Mouse (Mus musculus) spleen, adult 2 months (tissue): Measurements from ENCODE around the gene Brd2. TPM values are rescaled to one million over a fixed set of nuclear protein-coding genes. Genes with fewer than 3 reads are reported as not detected.

Source experiments
- DNase-seq, 2 experiments: peaks; one replicate each; pipeline versions ENCODE4 v3.0.0 to v3.0.0-alpha.2; 2012 to 2021; ENCODE audit warnings: low spot score in 2 of 2, low read depth in 1 of 2
- H3K27ac ChIP-seq: fragments of 200-500 bp; 2 replicates; pipeline ENCODE4 v1.5.1; 2012; ENCODE audit warnings: low read length, inconsistent platforms; ENCODE audit not compliant: insufficient read depth
- H3K27me3 ChIP-seq: fragments of 200-500 bp; 2 replicates; pipeline ENCODE4 v1.6.1; 2012; ENCODE audit warnings: mild to moderate bottlenecking, moderate library complexity, low read length, inconsistent platforms; ENCODE audit not compliant: control insufficient read depth, insufficient read depth
- H3K36me3 ChIP-seq: fragments of 200-500 bp; 2 replicates; pipeline ENCODE4 v1.6.1; 2012; ENCODE audit warnings: mild to moderate bottlenecking, low read length, inconsistent platforms; ENCODE audit not compliant: control insufficient read depth, insufficient read depth
- H3K4me1 ChIP-seq: fragments of 200-500 bp; 2 replicates; pipeline ENCODE4 v1.6.1; 2011; ENCODE audit warnings: inconsistent platforms; ENCODE audit not compliant: control insufficient read depth, insufficient read depth, insufficient read length
- H3K4me3 ChIP-seq: fragments of 200-500 bp; 2 replicates; pipeline ENCODE4 v1.5.1; 2011; ENCODE audit warnings: mild to moderate bottlenecking, inconsistent platforms; ENCODE audit not compliant: insufficient read depth, insufficient read length; ENCODE audit errors: extremely low read depth
- CTCF ChIP-seq: fragments of 200-500 bp; IDR thresholded peaks from 2 replicates; pipeline ENCODE4 v1.5.1; 2011; ENCODE audit warnings: mild to moderate bottlenecking, inconsistent platforms; ENCODE audit not compliant: insufficient read depth, insufficient read length, insufficient replicate concordance; ENCODE audit errors: extremely low read depth
- POLR2A ChIP-seq: fragments of 200-500 bp; IDR thresholded peaks from 2 replicates; pipeline ENCODE4 v1.6.1; 2011; ENCODE audit warnings: low read depth, low read length, inconsistent platforms
- WGBS: fragments of 180-500 bp; shearing (Covaris S2); methylation state at CpG from one replicate; pipeline ENCODE4 v1.1.7; 2018; 5-methylcytosine and 5-hydroxymethylcytosine counted together
- polyA plus RNA-seq: library from polyadenylated mRNA; depleted of rRNA; stranded (reverse); fragments of >200 nt; gene quantifications from 2 replicates; pipeline ENCODE4 v1.2.3, GENCODE M21; 2012

Brd2 gene
- polyA plus RNA-seq, 1 experiment = 97.9 TPM

- peaks cover 29% of the 10 kb centered on the region for H3K36me3 ChIP-seq
- H3K4me3 ChIP-seq = no peak overlapping the region
- no peak for TF ChIP-seq POLR2A
- no peak for TF ChIP-seq CTCF
- WGBS = 49% methylated on average over 4 of the region's 4 CpGs
- no peak overlapping the region for H3K27ac ChIP-seq
- H3K4me1 ChIP-seq = peaks cover 11% of the 10 kb centered on the region
- no peaks in the 10 kb centered on the region for H3K27me3 ChIP-seq
- DNase-seq = no peak
Observed at GRCm38 (mm10) chr17:34141448-34141847, 19.0 kb upstream of the Brd2 start.

- Histone ChIP-seq H3K4me1 (peaks cover 11% of the 10 kb centered on the region), H3K4me3 (no peak overlapping the region)
- 70% methylated on average over 5 of the region's 5 CpGs for WGBS
Observed at GRCm38 (mm10) chr17:34140240-34140639, 17.8 kb upstream of the Brd2 start.

DNA sequence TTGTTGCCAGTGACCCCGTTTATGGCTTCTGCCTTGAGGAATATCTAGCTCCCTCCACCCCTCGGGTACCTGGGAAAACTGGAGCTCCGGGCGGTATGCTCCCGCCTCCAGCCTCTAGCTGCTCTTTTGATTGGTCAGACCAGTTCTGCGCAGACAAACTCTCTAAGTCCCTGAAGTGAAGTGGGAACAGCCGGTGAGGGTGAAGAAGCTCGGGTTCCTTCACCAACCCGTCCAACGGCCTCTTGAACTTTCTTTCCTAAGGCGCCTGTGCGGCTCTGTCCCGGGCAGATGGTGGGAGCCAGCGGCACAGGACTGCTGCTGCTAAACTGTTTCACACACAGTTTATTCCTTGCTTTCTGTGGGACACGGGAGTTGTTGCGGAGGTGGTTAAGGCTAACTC, 17.0 kb upstream of the Brd2 start:
- Histone ChIP-seq H3K4me1 (peaks cover 11% of the 10 kb centered on the region), H3K27ac (no peak overlapping the region), H3K27me3 (no peaks in the 10 kb centered on the region), H3K36me3 (peaks cover 27% of the 10 kb centered on the region), H3K4me3 (no peak overlapping the region)
- TF ChIP-seq POLR2A (no peak), CTCF (no peak)
- DNase-seq = no peak
- 83% methylated on average over 16 of the region's 16 CpGs for WGBS

More at GRCm38 (mm10) chr17:34140240-34140639, 17.8 kb upstream of the Brd2 start:
- H3K27ac ChIP-seq = no peak overlapping the region
- H3K36me3 ChIP-seq = peaks cover 27% of the 10 kb centered on the region
- no peaks in the 10 kb centered on the region for H3K27me3 ChIP-seq
- DNase-seq = no peak
- TF ChIP-seq CTCF (no peak), POLR2A (no peak)

DNA sequence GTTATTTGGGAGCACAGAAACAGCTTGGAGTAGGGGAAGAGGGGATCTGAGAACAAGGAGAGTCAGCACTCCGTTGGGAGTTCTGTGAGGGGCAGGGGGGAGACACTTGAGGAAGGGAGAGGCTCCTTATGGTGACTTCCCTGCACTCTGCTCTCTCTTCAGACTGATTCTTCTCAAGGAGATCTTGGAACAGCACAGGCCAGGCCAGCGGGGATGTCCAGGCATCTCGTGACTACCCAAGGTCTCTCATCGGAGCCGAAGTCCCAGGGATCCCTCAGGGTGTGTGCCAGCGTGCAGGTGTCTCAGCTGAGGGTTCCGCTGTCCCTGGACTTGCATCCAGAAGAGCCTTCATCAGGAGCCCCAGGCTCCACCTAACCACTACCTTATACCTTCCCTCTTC, 16.2 kb upstream of the Brd2 start:
- Histone ChIP-seq H3K36me3 (peaks cover 27% of the 10 kb centered on the region), H3K27me3 (no peaks in the 10 kb centered on the region), H3K4me3 (no peak overlapping the region), H3K4me1 (peaks cover 11% of the 10 kb centered on the region), H3K27ac (no peak overlapping the region)
- no peak for TF ChIP-seq CTCF
- no peak for TF ChIP-seq POLR2A
- DNase-seq = no peak
- WGBS = 85% methylated on average over 7 of the region's 7 CpGs

DNA sequence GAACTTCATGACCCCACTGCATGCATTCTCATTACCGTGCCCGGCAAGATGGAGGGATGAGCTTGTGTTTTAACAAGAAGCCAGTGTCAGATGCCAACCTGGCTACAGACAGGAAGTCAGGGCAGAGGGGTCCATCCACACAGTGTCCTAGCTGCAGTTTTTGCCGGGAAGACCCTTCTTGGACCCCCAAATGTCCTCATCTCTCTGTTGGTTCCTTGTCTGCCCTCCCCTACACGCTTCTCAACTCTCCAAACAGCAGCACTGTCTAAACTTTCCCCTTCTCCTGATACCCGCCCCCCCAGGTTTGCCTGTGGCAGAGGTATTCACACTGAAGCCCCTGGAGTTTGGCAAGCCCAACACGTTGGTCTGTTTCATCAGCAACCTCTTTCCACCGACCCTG, 15.2 kb upstream of the Brd2 start:
- Histone ChIP-seq H3K27me3 (no peaks in the 10 kb centered on the region), H3K27ac (no peak overlapping the region), H3K4me1 (peaks cover 9% of the 10 kb centered on the region), H3K36me3 (peaks cover 27% of the 10 kb centered on the region), H3K4me3 (no peak overlapping the region)
- TF ChIP-seq POLR2A = no peak
- no peak for TF ChIP-seq CTCF
- WGBS = 83% methylated on average over 7 of the region's 7 CpGs
- no peak for DNase-seq

DNA sequence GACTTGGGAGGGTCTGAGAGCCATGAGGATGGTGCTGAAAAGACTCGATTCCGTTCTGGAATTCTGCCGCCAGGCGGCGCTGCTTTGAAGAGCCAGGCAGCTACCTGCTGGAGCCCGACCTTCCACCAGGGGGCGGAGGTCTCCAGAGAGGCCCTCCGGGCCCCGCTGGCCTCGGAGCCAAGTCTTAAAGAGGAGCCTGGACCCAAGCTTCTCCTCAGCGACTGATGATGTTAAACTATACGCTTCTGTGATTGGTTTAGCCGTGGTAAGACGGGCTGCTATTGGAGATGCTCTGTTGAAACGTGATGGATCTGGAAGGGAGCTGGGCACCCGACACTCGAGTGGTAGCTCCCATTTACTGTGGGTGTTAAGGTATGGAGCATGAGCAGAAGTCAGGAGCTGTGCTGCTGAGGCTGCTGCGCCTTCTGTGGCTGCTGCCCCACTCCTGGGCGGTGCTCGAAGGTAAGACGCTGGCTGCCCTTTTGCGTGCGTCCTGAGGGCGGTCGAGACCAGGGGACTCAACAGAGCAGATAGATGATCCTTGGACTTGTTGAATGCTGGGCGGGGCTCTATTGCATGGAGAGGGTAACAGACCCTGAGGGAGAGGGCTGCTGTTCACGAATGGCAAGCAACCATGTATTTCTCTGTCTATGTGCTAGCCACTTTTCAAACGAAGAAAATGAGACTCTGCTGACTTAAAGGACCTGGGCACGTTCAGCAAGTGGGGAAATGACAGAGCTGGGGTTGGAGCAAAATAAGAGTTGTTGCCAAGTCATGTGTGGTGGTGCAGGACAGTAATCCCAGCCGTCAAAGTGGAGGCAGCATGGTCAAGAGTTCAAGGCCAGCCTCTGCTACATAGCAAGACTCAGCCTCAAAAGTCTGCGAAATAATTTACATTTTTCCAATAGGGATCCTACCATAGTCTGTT, 13.1 kb upstream of the Brd2 start:
- Histone ChIP-seq H3K27ac (peak overlapping the region; percentile 94), H3K4me3 (peak overlapping the region; percentile 83), H3K27me3 (no peaks in the 10 kb centered on the region), H3K36me3 (peaks cover 27% of the 10 kb centered on the region), H3K4me1 (no peaks in the 10 kb centered on the region; the same call in 1 of the 2 replicates)
- peak; percentile 100 for TF ChIP-seq CTCF
- peak; percentile 97 for TF ChIP-seq POLR2A
- 4% methylated on average over 31 of the region's 31 CpGs for WGBS
- peak; percentile 96 to 100 for DNase-seq

DNA sequence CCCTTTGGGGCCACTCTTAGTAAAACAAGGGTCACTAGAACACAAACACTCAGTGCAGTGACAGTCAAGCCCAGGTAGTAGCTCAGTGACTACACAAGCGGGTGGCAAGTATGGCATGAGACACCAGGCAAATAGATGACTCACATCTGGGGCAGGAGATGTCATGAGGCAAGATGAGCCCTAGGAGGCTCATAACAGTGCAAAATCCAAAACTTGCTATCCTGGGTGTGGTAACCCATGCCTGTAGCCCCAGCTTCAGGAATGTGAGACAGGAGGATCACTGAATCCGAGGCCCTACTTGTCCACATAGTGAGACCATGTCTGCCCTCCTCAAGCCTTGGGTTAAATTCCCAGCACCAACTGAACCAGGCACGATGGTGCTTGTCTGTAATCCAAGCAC, 12.0 kb upstream of the Brd2 start:
- peaks cover 8% of the 10 kb centered on the region; the same call in 1 of the 2 replicates for H3K4me1 ChIP-seq
- no peaks in the 10 kb centered on the region for H3K27me3 ChIP-seq
- H3K27ac ChIP-seq = no peak overlapping the region
- H3K36me3 ChIP-seq = peaks cover 23% of the 10 kb centered on the region
- no peak for DNase-seq
- 78% methylated on average over 3 of the region's 3 CpGs for WGBS
- H3K4me3 ChIP-seq = no peak overlapping the region
- TF ChIP-seq POLR2A = no peak
- TF ChIP-seq CTCF = no peak
